Mouse (Mus musculus): ENCODE results near the gene Ppp1cc.

Gene Ppp1cc

DNA sequence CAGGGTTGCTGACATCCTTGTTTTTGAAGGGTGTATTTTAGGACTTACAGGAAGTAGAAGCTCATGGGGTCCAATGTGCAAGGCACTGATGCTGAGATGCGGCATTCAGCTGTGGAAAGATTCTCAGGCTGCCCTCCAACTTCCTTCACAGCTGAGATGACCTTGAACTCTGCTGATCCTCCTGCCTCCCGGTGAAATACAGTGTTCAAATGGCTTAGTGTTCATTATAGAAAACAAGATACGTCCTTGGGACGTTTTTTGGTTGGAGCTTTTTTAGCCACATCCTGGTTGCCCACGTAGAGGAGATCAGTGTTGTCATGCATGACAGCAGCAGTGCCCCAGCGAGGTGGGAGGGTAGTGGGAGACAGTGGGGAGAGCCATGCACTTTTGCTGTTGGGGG lies 5.1 kb downstream of the Ppp1cc start:
- in situ Hi-C loops (cut with MboI, MseI) = loop anchor here in 1 of 2 experiments (10.0 kb wide), 1 partner anchor 48 kb away; no protein-coding TSS in a partner anchor

DNA sequence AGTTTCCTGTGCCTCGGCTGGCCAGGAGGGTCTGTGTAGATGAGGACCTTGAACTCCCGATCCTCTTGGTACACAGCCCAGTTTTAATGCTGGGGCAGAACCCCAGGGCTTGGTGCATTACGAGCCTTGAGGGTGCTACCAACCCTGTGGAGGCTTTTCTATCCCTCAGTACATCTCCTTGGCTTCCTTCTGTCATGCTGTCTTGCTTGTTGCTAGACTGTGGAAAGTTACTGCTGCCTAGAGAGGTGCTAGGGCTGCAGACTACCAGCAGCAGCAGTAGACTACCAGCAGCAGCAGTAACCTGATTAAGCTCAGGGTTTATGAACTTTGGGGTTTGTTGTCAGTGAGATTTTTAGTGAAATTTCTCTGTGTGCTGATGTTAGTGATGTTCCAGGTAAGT lies 5.9 kb downstream of the Ppp1cc start:
- in situ Hi-C loops (cut with MboI, MseI) = loop anchor here in 1 of 2 experiments (10.0 kb wide), 1 partner anchor 49 kb away; no protein-coding TSS in a partner anchor

GRCm38 (mm10) chr5:122165233-122165915 lies 7.3 kb downstream of the Ppp1cc start:
- in situ Hi-C loops (cut with MboI, MseI) = loop anchor here (5.0 to 10.0 kb wide), 2 partner anchors 51 to 72 kb away; no protein-coding TSS in a partner anchor

GRCm38 (mm10) chr5:122166636-122167161 lies 8.6 kb downstream of the Ppp1cc start:
- in situ Hi-C loops (cut with MboI, MseI) = loop anchor here (5.0 to 10.0 kb wide), 2 partner anchors 52 to 71 kb away; no protein-coding TSS in a partner anchor

- in situ Hi-C loops (cut with MboI, MseI) = loop anchor here (5.0 to 10.0 kb wide), 2 partner anchors 54 to 69 kb away; no protein-coding TSS in a partner anchor
Observed at GRCm38 (mm10) chr5:122168344-122169069, 10.4 kb downstream of the Ppp1cc start.

GRCm38 (mm10) chr5:122171058-122171457 lies 13.0 kb downstream of the Ppp1cc start:
- in situ Hi-C loops (cut with MboI, MseI) = no loop called here

DNA sequence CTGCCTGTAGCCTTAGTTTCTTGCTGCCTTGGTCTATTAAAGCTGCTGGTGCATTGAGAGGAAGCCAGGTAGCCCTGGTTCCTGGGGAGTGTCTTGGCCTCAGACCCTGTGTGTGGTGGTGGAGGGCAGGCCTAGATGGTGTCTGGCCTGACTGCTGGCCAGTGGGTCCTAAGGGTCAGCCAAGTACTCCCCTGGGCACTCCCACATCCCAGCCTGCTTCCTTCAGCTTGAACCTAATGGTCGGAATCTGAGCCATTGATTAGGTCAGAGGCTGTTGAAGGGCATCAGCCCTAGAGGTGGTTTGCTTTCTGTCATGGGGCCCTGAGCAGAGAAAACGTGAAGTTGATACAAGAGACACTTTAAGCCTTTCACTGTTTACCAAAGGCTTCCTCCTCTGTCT lies 17.3 kb downstream of the Ppp1cc start:
- in situ Hi-C loops (cut with MboI, MseI) = no loop called here

DNA sequence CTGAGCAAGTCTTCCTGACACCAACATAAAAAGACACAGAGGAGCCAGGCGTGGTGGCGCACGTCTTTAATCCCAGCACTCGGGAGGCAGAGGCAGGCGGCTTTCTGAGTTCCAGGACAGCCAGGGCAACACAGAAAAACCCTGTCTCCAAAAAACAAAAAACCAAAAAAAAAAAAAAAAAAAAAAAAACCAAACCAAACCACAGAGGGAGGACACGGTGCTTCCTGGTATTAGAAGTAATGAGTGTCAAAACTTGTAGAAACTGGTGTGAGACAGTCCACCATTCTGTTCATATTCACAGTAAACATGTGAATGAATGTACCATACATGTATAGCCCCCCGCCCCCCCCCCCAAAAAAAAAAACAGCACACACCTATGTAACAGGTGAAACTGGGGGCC lies 17.9 kb downstream of the Ppp1cc start:
- in situ Hi-C loops (cut with MboI, MseI) = no loop called here

- in situ Hi-C loops (cut with MboI, MseI) = no loop called here
Observed at GRCm38 (mm10) chr5:122176398-122176797, 18.3 kb downstream of the Ppp1cc start.

DNA sequence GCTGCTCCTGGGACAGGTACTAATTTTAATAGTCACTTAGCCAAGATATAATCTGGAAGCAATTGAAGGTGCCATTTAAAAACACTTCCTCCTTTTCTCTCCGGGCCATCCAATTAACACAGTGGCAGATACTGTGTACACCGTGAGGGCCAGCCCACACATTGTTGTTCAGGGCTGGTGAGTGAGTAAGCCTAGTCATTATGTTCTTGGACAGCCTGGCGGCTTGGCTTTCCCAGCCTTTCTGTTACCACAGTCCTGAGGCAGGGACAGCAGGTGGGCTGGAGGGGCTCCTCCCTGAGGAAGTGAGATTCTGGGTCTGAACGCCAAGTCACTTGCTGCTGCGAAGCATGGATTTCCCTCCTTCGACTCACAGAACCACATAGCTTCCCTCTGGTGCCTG lies 21.6 kb downstream of the Ppp1cc start:
- in situ Hi-C loops (cut with MboI, MseI) = loop anchor here in 1 of 2 experiments (5.0 to 10.0 kb wide), 2 partner anchors 78 to 295 kb away; no protein-coding TSS in a partner anchor

DNA sequence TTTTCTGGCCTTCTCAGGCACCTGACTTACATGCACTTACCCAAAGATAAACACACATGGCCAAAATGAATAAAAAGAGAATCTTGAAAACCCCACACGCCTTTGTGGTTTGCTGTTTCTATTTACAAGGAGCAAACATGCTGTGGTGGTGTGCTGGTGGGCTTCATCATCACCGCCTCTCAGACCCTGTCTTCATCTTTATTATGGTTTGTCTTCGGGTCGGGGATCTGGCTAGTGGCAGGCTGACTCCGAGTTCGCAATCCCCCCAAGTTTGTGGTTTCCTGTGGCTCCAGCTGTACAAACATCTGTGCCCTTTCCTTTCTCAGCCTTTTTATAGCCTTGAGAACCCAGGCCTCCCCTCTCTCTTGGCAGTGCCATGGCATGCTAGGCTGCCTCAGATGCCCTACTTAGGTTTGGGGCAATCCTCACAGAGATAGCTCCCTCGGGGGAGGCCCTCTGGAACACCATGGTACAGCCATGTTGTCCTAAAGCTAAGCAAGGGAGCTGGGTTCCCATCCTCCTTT lies 26.3 kb downstream of the Ppp1cc start:
- in situ Hi-C loops (cut with MboI, MseI) = loop anchor here in 1 of 2 experiments (5.0 to 10.0 kb wide), 2 partner anchors 73 to 300 kb away; no protein-coding TSS in a partner anchor

DNA sequence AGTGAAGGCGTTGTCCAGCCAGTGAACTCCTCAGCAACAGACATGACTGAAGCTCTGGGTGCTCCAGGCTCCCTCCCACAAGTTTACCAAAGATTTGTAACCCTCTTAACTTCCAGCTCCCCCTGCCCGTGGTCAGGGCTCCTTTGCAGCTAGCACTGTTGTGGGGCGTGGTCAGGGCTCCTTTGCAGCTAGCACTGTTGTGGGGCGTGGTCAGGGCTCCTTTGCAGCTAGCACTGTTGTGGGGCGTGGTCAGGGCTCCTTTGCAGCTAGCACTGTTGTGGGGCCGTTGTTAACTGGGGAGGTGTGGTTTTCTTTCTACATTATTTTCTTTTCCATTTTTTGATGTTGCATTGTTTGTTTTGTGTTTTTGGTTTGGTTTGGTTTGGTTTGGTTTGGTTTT lies 26.8 kb downstream of the Ppp1cc start:
- in situ Hi-C loops (cut with MboI, MseI) = loop anchor here (5.0 to 10.0 kb wide), 3 partner anchors 72 to 300 kb away; partner anchors contain the start of gene Myl2 (in 1 of the 2)

DNA sequence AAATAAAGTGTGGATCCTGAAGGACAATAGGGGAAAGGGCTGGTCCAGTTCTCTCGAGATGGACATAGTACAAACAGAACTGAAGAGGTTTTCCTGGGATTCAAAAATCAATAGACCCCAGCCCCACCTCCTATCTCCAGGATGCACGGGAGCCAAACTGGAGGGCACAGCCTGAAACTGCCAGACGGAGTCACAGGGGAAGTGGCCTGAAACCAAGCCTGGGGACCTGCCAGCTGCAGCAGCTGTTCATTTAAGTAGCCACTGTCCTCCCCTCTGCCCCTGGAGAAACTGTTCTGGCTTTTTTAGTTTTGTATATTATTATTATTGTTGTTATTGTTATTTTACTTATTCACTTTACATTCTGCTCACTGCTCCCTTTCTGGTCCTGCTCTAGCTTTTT lies 31.0 kb downstream of the Ppp1cc start:
- in situ Hi-C loops (cut with MboI, MseI) = loop anchor here (5.0 to 10.0 kb wide), 2 partner anchors 87 to 304 kb away; partner anchors contain the start of gene Myl2 (in 1 of the 2)

DNA sequence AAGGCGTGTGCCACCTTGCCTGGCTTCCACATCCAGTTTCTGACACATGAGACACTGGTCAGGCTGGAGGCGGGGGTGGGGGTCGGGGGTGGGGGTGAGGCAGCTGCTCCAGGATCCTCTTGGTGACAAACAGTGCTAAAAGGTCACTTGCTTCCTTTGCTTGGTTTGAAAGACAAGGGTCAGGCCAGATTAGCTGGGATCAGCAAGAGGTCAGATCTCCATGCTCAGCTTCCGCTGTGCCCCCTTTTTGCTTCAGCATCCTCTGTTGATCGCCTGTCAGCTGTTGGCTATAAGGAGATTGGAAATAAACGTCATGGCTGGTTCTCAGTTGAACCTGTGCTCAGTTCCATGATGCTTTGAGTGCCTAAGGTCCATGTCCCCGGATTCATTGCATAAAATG lies 32.4 kb downstream of the Ppp1cc start:
- in situ Hi-C loops (cut with MboI, MseI) = no loop called here

GRCm38 (mm10) chr5:122191269-122192063 lies 33.4 kb downstream of the Ppp1cc start:
- in situ Hi-C loops (cut with MboI, MseI) = no loop called here

DNA sequence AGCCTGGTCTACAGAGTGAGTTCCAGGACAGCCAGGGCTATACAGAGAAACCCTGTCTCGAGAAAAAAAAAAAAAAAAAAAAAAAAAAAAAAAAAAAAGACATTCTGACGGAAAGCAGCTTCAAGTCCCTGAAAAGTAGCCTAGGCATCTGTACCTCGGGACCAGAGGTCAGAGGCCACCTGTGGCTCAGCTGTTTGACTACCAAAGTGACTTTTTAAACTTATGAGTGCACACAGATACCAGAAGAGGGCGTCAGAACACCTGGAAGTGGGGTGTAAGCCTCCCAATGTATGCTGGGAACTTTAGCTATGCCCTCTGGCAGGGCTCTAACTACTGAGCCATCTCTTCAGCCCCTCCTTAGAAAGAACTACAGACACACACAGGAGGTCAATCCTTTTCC lies 34.3 kb downstream of the Ppp1cc start:
- in situ Hi-C loops (cut with MboI, MseI) = no loop called here

- in situ Hi-C loops (cut with MboI, MseI) = loop anchor here in 1 of 2 experiments (10.0 kb wide), 1 partner anchor 556 kb away; no protein-coding TSS in a partner anchor
Observed at GRCm38 (mm10) chr5:122200872-122201271, 42.8 kb downstream of the Ppp1cc start.

DNA sequence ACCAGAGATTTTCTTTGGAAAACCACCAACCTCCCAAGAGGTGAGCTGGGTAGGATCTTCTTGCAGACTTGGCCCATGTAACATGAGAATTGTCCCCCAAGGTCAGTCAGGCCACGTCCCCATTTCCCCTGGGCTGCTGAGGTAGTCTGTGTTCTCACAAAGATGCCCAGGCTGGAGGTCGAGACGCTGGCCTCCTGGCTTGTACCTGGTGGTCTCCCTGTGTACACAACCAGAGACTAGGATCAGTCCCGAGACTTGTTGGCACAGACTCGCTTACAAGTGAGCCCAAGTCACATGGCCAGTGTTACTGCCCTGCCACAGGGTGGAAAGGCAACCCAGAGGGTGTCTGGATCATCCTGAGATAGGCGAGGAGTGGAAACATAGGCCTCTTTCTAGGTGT lies 43.8 kb downstream of the Ppp1cc start:
- in situ Hi-C loops (cut with MboI, MseI) = loop anchor here in 1 of 2 experiments (10.0 kb wide), 1 partner anchor 557 kb away; no protein-coding TSS in a partner anchor

DNA sequence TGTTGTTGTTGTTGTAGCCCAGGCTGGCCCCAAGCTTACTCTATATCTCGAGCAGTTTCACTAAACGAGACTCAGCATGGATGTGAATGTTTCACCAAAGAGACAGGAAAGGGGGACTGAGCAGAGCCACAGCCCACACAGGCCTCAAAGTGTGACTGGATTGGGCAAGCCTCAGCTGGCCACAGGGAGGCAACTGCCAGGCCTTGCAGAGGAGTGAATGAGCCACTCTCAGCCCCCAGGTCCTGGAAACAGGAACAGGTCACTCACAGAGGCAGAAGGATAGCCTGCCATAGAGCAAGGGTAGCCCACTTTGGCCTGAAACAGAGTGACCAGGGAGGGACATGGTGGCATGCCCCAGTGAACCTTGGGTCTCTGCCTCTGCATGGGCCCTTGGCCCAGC lies 46.1 kb downstream of the Ppp1cc start:
- in situ Hi-C loops (cut with MboI, MseI) = loop anchor here in 1 of 2 experiments (10.0 kb wide), 1 partner anchor 559 kb away; no protein-coding TSS in a partner anchor

DNA sequence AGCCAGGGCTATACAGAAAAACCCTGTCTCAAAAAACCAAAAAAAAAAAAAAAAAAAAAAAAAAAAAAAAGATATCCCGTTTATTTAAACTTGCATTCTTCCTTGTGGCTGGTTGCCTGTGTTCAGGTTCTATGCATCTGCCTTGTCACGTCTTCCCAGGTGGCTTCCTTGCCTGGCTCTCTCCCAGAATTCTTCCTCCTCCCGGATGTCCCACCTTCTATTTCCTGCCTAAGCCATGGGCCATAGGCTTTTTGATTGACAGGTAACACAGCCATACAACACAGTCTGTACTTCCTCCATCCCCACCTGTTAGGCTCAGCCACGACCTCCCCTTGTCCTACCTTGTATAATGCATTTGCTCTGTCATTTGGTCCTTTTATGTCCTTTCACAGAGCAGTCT lies 48.4 kb downstream of the Ppp1cc start, which contains the start of gene Hvcn1:
TSS of gene Hvcn1 (plus strand) at position 330 of the 400 bp plus-strand sequence.
- in situ Hi-C loops (cut with MboI, MseI) = loop anchor here in 1 of 2 experiments (10.0 kb wide), 1 partner anchor 562 kb away; no protein-coding TSS in a partner anchor
